Mouse (Mus musculus) CH12.LX (cell line): ENCODE measurements around the gene Efhd1.

Experiments used
- CHD2 ChIP-seq: IDR thresholded peaks from 2 replicates; pipeline ENCODE4 v1.6.1; 2011; ENCODE audit warnings: low read length, improper control_type of control experiment
- CTCF ChIP-seq, 2 experiments: IDR thresholded peaks in 1 of 2; conservative IDR thresholded peaks in 1 of 2; 2 replicates each; pipeline ENCODE4 v1.5.1; 2011 to 2012; ENCODE audit warnings: low read depth in 2 of 2, low read length in 2 of 2, improper control_type of control experiment in 1 of 2, inconsistent platforms in 1 of 2, mild to moderate bottlenecking in 1 of 2, moderate library complexity in 1 of 2
- ELF1 ChIP-seq: IDR thresholded peaks from 2 replicates; pipeline ENCODE4 v1.6.1; 2014; ENCODE audit warnings: low read depth, mild to moderate bottlenecking, inconsistent platforms, low read length, improper control_type of control experiment
- EP300 ChIP-seq: IDR thresholded peaks from 2 replicates; pipeline ENCODE4 v1.6.1; 2011; ENCODE audit warnings: low read length, improper control_type of control experiment
- POLR2A ChIP-seq: IDR thresholded peaks from 2 replicates; pipeline ENCODE4 v1.6.1; 2011; ENCODE audit warnings: low read depth, mild to moderate bottlenecking, improper control_type of control experiment, low read length
- RCOR1 ChIP-seq: conservative IDR thresholded peaks from 2 replicates; pipeline ENCODE4 v1.6.1; 2012; ENCODE audit warnings: low read depth, mild to moderate bottlenecking, inconsistent platforms, low read length, improper control_type of control experiment
- SMC3 ChIP-seq: IDR thresholded peaks from 2 replicates; pipeline ENCODE4 v1.6.1; 2011; ENCODE audit warnings: low read depth, low read length, improper control_type of control experiment
- TCF12 ChIP-seq: IDR thresholded peaks from 2 replicates; pipeline ENCODE4 v1.6.1; 2014; ENCODE audit warnings: low read depth, mild to moderate bottlenecking, inconsistent platforms, low read length, improper control_type of control experiment
- USF1 ChIP-seq: IDR thresholded peaks from 2 replicates; pipeline ENCODE4 v1.6.1; 2014; ENCODE audit warnings: low read depth, mild to moderate bottlenecking, inconsistent platforms, low read length, improper control_type of control experiment
- ZC3H11A ChIP-seq: IDR thresholded peaks from 2 replicates; pipeline ENCODE4 v1.6.1; 2012; ENCODE audit warnings: low read depth, mild to moderate bottlenecking, inconsistent platforms, low read length, improper control_type of control experiment

GRCm38 (mm10) chr1:87300360-87301286 is 36.5 kb downstream of the Efhd1 start:
- TF ChIP-seq RCOR1 (no peak), USF1 (no peak), ZC3H11A (no peak), CTCF (conservative IDR thresholded peaks at IDR 0.05 in 1 of 2, IDR thresholded peaks at IDR 0.05 in 1 of 2; ENCODE audit: low read depth in 2 of 2, low read length in 2 of 2) (no peak), POLR2A (no peak), SMC3 (no peak), TCF12 (no peak), EP300 (no peak), CHD2 (no peak), ELF1 (no peak)
